Mouse (Mus musculus) CH12.LX (cell line): ENCODE results near the gene Krtap4-2. TPM values are rescaled to one million over a fixed set of nuclear protein-coding genes. Genes with fewer than 3 reads are reported as not detected.

Source experiments
- DNase-seq: peaks from one replicate; pipeline ENCODE4 v3.0.0-alpha.2; 2013; ENCODE audit errors: extremely low read depth
- H3K27ac ChIP-seq: 2 replicates; pipeline ENCODE4 v1.5.1; 2012; ENCODE audit warnings: low read depth, mild to moderate bottlenecking, control low read depth, moderate library complexity; ENCODE audit not compliant: insufficient read depth
- H3K27me3 ChIP-seq: replicated peaks from 2 replicates; pipeline ENCODE3; 2012; ENCODE audit warnings: inconsistent platforms
- H3K36me3 ChIP-seq, 2 experiments: replicated peaks in 1 of 2; 2 replicates each; pipeline versions ENCODE3 to v1.6.1; 2012; ENCODE audit warnings: inconsistent platforms in 1 of 2, low read length in 1 of 2, mild to moderate bottlenecking in 1 of 2, mixed read lengths in 1 of 2, moderate library complexity in 1 of 2; ENCODE audit not compliant: control insufficient read depth in 1 of 2, insufficient read depth in 1 of 2
- H3K4me1 ChIP-seq, 2 experiments: 2 replicates each; pipeline ENCODE4 v1.6.1; 2012; ENCODE audit warnings: inconsistent platforms in 1 of 2, moderate library complexity in 1 of 2; ENCODE audit not compliant: insufficient read depth in 2 of 2, control insufficient read depth in 1 of 2
- H3K4me2 ChIP-seq: 2 replicates; pipeline ENCODE4 v1.6.1; 2012; ENCODE audit warnings: low read depth, mild to moderate bottlenecking, control low read depth; ENCODE audit not compliant: poor library complexity, insufficient read depth, severe bottlenecking
- H3K4me3 ChIP-seq, 3 experiments: fragments of 150-350 bp in 1 of 3; sonication (generic) in 1 of 3; replicated peaks in 1 of 3; 2 replicates each; pipeline versions ENCODE3 to v1.5.1; 2011 to 2012; ENCODE audit warnings: low read depth in 2 of 3, low read length in 2 of 3, mild to moderate bottlenecking in 2 of 3, moderate library complexity in 2 of 3, control low read depth in 1 of 3, improper control_type of control experiment in 1 of 3, inconsistent platforms in 1 of 3, mixed read lengths in 1 of 3; ENCODE audit not compliant: poor library complexity in 1 of 3
- H3K79me2 ChIP-seq: replicated peaks from 2 replicates; pipeline ENCODE4 v1.6.1; 2012; ENCODE audit warnings: mild to moderate bottlenecking, moderate library complexity; ENCODE audit not compliant: control insufficient read depth, poor library complexity, insufficient read depth, severe bottlenecking; ENCODE audit errors: extremely low read depth
- H3K9ac ChIP-seq: 2 replicates; pipeline ENCODE4 v1.6.1; 2012; ENCODE audit warnings: low read depth, mild to moderate bottlenecking, control low read depth, moderate library complexity; ENCODE audit not compliant: insufficient read depth
- H3K9me3 ChIP-seq: replicated peaks from 2 replicates; pipeline ENCODE3; 2012; ENCODE audit warnings: low read length, inconsistent platforms, mixed read lengths
- BHLHE40 ChIP-seq: IDR thresholded peaks from 2 replicates; pipeline ENCODE4 v1.6.1; 2011; ENCODE audit warnings: mild to moderate bottlenecking, low read depth, low read length, improper control_type of control experiment
- CHD1 ChIP-seq: IDR thresholded peaks from 2 replicates; pipeline ENCODE4 v1.6.1; 2012; ENCODE audit warnings: low read depth, low read length, improper control_type of control experiment, inconsistent platforms
- ELF1 ChIP-seq: IDR thresholded peaks from 2 replicates; pipeline ENCODE4 v1.6.1; 2014; ENCODE audit warnings: low read depth, mild to moderate bottlenecking, inconsistent platforms, low read length, improper control_type of control experiment
- ETS1 ChIP-seq: conservative IDR thresholded peaks from 2 replicates; pipeline ENCODE4 v1.6.1; 2012; ENCODE audit warnings: low read depth, mild to moderate bottlenecking, inconsistent platforms, low read length, improper control_type of control experiment, moderate library complexity
- GABPA ChIP-seq: IDR thresholded peaks from 2 replicates; pipeline ENCODE4 v1.6.1; 2012; ENCODE audit warnings: low read depth, low read length, improper control_type of control experiment, inconsistent platforms; ENCODE audit not compliant: insufficient replicate concordance
- HCFC1 ChIP-seq: IDR thresholded peaks from 2 replicates; pipeline ENCODE4 v1.6.1; 2012; ENCODE audit warnings: low read depth, mild to moderate bottlenecking, inconsistent platforms, low read length, improper control_type of control experiment
- JUND ChIP-seq: conservative IDR thresholded peaks from 2 replicates; pipeline ENCODE4 v1.6.1; 2011; ENCODE audit warnings: low read depth, low read length, improper control_type of control experiment
- KAT2A ChIP-seq: IDR thresholded peaks from 2 replicates; pipeline ENCODE4 v1.6.1; 2012; ENCODE audit warnings: low read length, improper control_type of control experiment, inconsistent platforms; ENCODE audit not compliant: insufficient replicate concordance
- MAFK ChIP-seq: IDR thresholded peaks from 2 replicates; pipeline ENCODE4 v1.6.1; 2011; ENCODE audit warnings: low read length, improper control_type of control experiment; ENCODE audit not compliant: insufficient replicate concordance
- MAX ChIP-seq: IDR thresholded peaks from 2 replicates; pipeline ENCODE4 v1.6.1; 2011; ENCODE audit warnings: low read length, improper control_type of control experiment
- MXI1 ChIP-seq: IDR thresholded peaks from 2 replicates; pipeline ENCODE4 v1.6.1; 2011; ENCODE audit warnings: mild to moderate bottlenecking, low read depth, low read length, improper control_type of control experiment
- NELFE ChIP-seq: IDR thresholded peaks from 2 replicates; pipeline ENCODE4 v1.6.1; 2011; ENCODE audit warnings: low read depth, low read length, improper control_type of control experiment
- POLR2A ChIP-seq: IDR thresholded peaks from 2 replicates; pipeline ENCODE4 v1.6.1; 2011; ENCODE audit warnings: low read depth, mild to moderate bottlenecking, improper control_type of control experiment, low read length
- TCF12 ChIP-seq: IDR thresholded peaks from 2 replicates; pipeline ENCODE4 v1.6.1; 2014; ENCODE audit warnings: low read depth, mild to moderate bottlenecking, inconsistent platforms, low read length, improper control_type of control experiment
- USF2 ChIP-seq: conservative IDR thresholded peaks from 2 replicates; pipeline ENCODE4 v1.6.1; 2011; ENCODE audit warnings: low read depth, low read length, improper control_type of control experiment
- ZKSCAN1 ChIP-seq: IDR thresholded peaks from 2 replicates; pipeline ENCODE4 v1.6.1; 2012; ENCODE audit warnings: low read depth, inconsistent platforms, low read length, improper control_type of control experiment, borderline replicate concordance
- dilution Hi-C: fragments of 300-500 bp; cut with MboI; formaldehyde crosslinking; loops from 2 replicates; pipeline ENCODE4 v1.14.3; 2020; ENCODE audit warnings: low sequenced_read_pairs; ENCODE audit not compliant: extremely low pct_unique_long_range_greater_than_20kb, extremely low pct_ligation_motif_present
- in situ Hi-C: fragments of 300-500 bp; cut with MboI; formaldehyde crosslinking; loops from 3 replicates; pipeline ENCODE4 v1.14.3; 2019; ENCODE audit warnings: low sequenced_read_pairs, low pct_ligation_motif_present, low pct_unique_long_range_greater_than_20kb, mixed read lengths
- polyA plus RNA-seq: library from polyadenylated mRNA; unstranded; fragments of >175 nt; gene quantifications from 2 replicates; pipeline ENCODE4 v1.2.1, GENCODE M21; 2012; ENCODE audit warnings: low read depth; ENCODE audit not compliant: insufficient read length
- total RNA-seq, 2 experiments: library from RNA; depleted of rRNA; stranded (reverse); fragments of 300-350 nt in 1 of 2; fragments of >200 nt in 1 of 2; gene quantifications; 2 replicates each; pipeline ENCODE4 v1.2.3; 2012 to 2014

Gene Krtap4-2
- total and polyA plus RNA-seq, 3 experiments, result not detected

GRCm38 (mm10) chr11:99633293-99633692 is 1.6 kb downstream of the Krtap4-2 start:
- Histone ChIP-seq H3K9me3 (no peaks in the 10 kb centered on the region), H3K36me3 (no peaks in the 10 kb centered on the region), H3K27me3 (peaks cover 83% of the 10 kb centered on the region), H3K4me2 (no peak overlapping the region), H3K9ac (no peak overlapping the region), H3K27ac (no peak overlapping the region), H3K4me1 (no peaks in the 10 kb centered on the region), H3K4me3 (no peak overlapping the region), H3K79me2 (no peaks in the 10 kb centered on the region)
- no peak for DNase-seq
- in situ Hi-C loops (no loop called here), dilution Hi-C loops (no loop called here)
- TF ChIP-seq USF2, result no peak
- TF ChIP-seq JUND, result no peak
- no peak for TF ChIP-seq TCF12

- Histone ChIP-seq H3K9ac (no peak overlapping the region), H3K4me2 (no peak overlapping the region), H3K9me3 (no peaks in the 10 kb centered on the region), H3K79me2 (no peaks in the 10 kb centered on the region), H3K27me3 (peaks cover 74% of the 10 kb centered on the region)
- TF ChIP-seq KAT2A (no peak), ELF1 (no peak), NELFE (no peak), CHD1 (no peak), BHLHE40 (no peak), ETS1 (no peak), USF2 (no peak), MAX (no peak), GABPA (no peak), HCFC1 (no peak), MXI1 (no peak), ZKSCAN1 (no peak), MAFK (no peak), TCF12 (no peak), POLR2A (no peak)
- TF ChIP-seq, all 38 proteins: peak for 0
- no peak overlapping the region for H3K27ac ChIP-seq
- no peak for DNase-seq
- H3K36me3 ChIP-seq, result no peaks in the 10 kb centered on the region
- H3K4me3 ChIP-seq, result no peak overlapping the region
- in situ Hi-C loops (no loop called here), dilution Hi-C loops (no loop called here)
- H3K4me1 ChIP-seq, result 0 out of 4 replicates have a peak, but pooled peaks cover 0 to 2% of the 10 kb centered on the region in 2 experiments
Observed at GRCm38 (mm10) chr11:99630890-99631289, 4.0 kb downstream of the Krtap4-2 start.
